Mouse (Mus musculus): ENCODE results near the gene Cadm1.

Gene Cadm1

GRCm38 (mm10) chr9:47529602-47530450 lies at the start of gene Cadm1:
TSS of gene Cadm1 (plus strand) at chr9:47530173.
- peak; percentile 67 for DNase-seq (ENCODE audit: low spot score)

DNA sequence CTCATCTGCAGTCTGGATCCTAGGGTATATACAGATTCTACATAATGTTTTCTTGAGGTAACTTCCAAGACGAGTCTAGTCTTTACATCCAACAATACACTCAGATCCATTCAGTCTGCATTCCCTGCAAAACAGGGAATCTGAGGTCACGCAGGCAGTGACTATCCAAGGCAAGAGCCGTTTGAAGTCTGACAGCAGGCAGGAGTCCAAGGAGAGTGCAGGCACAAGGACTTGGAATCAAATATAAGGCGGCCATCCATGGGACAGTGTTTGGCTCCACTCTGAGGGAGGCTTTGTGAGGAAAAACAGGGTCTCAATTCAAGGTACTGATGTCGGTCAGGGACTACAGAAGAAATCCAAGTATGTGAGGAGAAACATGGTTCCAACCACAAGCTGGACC lies 45.5 kb upstream of the Cadm1 start:
- DNase-seq (ENCODE audit: low spot score), result no peak

GRCm38 (mm10) chr9:47485186-47485585 lies 44.8 kb upstream of the Cadm1 start:
- DNase-seq (ENCODE audit: low spot score), result no peak

DNA sequence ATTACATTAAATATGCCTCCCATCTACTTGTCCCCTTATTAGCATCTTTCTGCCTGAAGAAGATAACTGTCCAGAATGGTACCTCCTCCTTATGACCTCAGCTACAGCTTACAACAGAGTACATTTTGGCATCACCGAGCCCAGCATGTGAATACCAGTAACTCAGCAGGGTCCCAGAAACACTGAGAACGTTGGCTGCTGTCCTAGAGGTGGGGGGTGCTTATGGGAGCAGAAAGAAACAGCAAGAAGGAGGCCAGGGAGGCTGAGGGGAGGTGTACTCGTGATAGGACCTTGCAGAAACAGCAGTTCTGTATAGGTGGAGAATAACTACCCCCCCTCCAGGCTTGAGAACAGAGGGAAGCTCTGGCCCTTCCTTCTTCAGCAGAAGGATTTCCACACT lies 30.2 kb upstream of the Cadm1 start:
- no peak for DNase-seq (ENCODE audit: low spot score)

- DNase-seq (ENCODE audit: low spot score), result no peak
Observed at GRCm38 (mm10) chr9:47505956-47506355, 24.0 kb upstream of the Cadm1 start.

DNA sequence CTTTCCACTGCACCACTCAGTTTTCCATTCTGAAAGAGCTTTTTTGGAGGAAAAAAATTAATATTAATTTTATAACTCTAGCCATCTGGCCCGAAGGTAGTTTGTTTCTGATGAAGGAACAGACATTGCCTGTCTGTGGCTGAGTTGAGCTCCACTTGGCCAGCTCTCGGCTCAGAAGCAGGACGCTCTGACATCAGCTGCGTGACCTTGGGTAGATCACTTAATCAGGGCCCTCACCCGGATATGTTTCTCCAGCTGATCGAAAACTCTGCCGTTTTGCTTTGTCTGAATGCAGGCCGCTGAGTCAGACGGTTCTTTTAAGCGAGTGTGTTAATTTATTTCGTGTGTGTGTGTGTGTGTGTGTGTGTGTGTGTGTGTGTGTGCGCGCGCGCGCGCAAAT lies 23.1 kb upstream of the Cadm1 start:
- DNase-seq (ENCODE audit: low spot score), result no peak

- DNase-seq (ENCODE audit: low spot score), result no peak
Observed at GRCm38 (mm10) chr9:47508109-47508508, 21.9 kb upstream of the Cadm1 start.

DNA sequence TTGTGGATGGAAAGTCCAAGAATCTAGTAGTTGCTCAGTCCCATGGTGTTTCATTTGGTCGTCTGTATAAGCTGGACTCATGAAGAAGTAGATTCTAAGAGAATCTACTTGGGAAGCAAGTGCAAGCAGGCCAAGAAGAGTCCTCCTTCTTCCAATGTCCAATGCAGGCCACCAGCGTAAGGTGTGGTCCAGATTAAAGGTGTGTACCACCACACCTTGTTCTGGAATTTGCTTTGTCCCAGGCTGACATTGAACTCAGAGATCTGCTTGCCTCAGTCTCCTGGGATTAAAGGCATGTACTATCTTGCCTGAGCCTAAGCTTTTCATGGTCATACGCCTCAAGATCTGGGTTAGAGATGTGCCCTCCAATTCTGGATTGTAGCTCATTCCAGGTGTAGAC lies 17.5 kb upstream of the Cadm1 start:
- no peak for DNase-seq (ENCODE audit: low spot score)

DNA sequence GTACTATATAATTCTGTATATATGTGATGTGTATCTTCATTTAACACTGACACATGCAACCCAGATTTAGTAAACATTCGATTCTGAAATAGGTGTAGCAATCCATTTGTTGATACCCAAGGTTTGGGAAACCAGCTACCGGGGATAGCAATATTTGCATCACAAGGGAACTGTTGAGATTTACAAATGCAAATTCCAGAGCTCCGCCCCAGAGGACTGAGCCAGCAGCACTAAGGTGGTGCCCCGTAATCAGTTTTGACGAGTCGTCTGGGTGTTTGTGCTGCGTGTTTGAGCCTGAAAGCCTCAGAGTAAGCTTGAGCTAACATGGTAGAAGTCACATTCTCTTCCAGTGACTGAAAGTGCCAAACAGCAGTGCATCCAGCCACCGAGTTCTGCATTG lies 15.7 kb upstream of the Cadm1 start:
- DNase-seq (ENCODE audit: low spot score), result no peak

GRCm38 (mm10) chr9:47516238-47516637 lies 13.7 kb upstream of the Cadm1 start:
- DNase-seq (ENCODE audit: low spot score), result no peak

- no peak for DNase-seq (ENCODE audit: low spot score)
Observed at GRCm38 (mm10) chr9:47527290-47527689, 2.7 kb upstream of the Cadm1 start.

GRCm38 (mm10) chr9:47527741-47528140 lies 2.2 kb upstream of the Cadm1 start:
- no peak for DNase-seq (ENCODE audit: low spot score)

DNA sequence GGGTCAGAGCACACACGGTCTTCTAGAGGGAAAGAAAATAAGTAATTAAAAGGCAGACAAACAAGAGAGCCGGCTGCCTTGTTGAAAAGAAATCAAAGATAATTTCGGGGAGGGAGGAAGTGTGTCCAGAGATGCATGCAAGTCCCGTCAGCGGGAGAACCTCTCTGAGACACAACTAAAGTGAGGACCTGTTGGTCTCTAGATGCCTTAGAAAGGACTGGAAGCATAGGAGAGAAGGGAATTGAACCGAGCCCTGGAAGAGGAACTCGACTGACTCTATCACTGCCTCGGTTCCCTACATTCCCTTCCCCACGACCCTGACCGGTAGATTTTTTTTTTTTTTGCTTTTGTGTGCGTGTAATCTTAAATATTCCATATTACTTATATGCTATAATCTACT lies 791 bp upstream of the Cadm1 start:
- no peak for DNase-seq (ENCODE audit: low spot score)

DNA sequence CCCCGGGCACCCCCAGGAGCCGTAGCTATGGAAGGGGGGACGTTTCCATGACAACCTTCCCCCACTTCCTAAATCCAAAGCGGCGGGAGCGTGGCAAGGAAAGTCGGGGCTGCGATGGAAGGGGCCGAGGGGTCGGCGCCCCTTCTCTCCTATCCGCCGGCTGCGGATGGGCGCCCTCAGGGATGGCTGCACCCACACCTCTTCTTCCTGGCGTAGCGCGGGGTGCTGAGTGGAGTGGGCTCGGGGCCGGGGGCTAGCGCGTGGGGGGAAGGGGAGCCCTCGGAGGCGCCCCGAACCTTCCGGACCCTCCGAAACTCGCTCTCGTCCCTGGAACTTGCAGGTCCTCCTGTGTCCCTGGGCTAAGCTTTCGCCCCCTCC lies 560 bp downstream of the Cadm1 start:
- DNase-seq (ENCODE audit: low spot score), result no peak

DNA sequence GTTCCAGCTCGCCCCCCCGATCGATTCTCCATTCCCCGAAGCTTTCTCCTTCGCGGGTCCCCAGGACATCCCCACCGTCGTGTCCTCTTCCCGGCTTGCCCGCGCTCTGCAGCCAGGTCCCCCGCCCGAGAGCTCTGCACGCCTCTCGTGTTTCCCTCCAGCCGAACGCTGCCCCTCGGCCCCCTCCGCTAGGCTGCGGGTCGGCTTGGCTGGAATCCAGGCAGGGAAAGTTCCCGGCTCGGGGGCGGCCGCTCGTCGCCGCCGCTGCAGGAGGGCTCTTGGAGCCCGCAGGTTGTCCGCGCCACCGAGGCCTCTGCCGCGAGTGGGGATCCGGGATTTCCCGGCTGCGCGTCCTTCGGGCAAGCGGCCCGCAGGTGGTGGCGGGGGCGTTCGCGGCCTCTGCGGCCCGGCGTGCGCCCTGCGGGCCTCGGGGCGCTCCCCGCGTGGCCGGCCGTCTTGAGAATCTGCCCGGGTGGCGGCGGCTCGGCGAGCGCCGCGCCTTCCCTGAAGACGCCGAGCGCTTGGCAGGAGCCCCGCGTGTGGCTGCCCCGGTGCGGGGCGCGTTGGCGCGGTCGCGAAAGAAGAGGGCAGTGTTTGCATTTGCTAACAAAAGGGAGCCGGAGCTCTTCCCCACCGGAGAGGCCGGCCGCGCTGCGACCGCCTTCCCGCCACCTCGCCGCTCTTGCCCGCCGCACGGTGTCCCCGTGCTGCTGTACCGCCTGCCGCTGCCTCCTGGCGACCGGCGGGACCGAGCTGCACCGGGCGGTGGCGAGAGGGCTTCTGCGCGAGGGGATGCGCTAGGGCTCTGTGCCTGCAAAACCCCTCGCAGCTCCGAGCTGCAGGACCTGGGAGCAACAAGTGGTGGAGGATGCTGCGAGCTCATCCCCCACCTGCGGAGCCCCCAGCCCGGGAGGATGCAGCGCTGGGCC lies 1.2 kb downstream of the Cadm1 start:
- DNase-seq (ENCODE audit: low spot score), result no peak

DNA sequence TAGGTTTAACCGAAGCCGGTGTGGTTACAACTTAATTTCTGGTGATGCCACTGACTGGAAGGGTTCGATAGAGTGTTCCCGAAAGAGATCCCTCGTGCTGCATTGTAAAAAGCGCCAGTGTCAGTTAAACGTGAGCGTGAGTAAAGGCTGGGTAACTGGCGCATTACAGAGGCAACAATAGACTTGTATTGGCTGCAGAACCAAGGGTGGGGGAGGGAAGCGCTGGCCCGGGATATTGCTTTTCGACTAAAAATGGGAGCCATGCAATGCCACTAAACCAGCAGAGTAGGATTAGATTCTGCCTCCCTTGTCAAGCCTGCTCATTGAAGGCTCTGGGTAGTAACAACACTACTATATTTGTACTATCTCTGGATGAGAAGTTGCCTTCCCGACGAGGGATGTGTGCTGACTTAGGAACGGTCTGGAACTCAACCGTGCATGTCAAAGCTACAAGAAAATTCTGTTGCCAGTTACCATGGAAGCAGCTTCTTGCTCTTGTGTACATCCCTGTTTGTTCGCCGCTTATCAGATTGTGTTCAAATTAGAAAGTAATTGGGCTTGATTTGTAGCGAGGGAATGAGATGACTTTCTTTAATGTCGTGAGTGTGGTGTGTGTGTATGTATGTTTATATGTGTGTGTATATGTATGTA lies 2.4 kb downstream of the Cadm1 start:
- no peak for DNase-seq (ENCODE audit: low spot score)

- no peak for DNase-seq (ENCODE audit: low spot score)
Observed at GRCm38 (mm10) chr9:47533461-47533860, 3.5 kb downstream of the Cadm1 start.

GRCm38 (mm10) chr9:47534573-47535475 lies 4.9 kb downstream of the Cadm1 start:
- no peak for DNase-seq (ENCODE audit: low spot score)

GRCm38 (mm10) chr9:47545245-47545644 lies 15.3 kb downstream of the Cadm1 start:
- DNase-seq (ENCODE audit: low spot score), result no peak

GRCm38 (mm10) chr9:47545667-47546066 lies 15.7 kb downstream of the Cadm1 start:
- DNase-seq (ENCODE audit: low spot score), result no peak

DNA sequence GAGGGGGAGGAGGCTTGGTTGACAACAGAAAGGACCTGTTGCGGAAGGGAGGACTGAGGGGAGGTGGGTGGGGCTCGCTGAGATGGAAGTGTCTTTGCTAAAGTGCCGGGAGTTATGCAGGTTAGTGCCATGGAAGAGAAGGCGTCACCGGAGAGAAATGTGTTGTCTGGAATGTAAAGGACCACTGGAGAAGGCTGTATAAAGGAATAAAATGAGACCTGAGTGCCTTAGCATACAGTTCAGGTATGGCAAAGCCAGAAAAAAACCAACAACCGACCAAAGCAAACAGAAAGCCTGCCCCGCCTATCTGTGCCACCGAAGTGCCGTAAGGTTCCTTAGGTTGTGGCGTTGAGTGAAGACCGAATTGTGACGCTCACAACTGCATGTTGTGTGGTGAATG lies 18.4 kb downstream of the Cadm1 start:
- DNase-seq (ENCODE audit: low spot score), result no peak

DNA sequence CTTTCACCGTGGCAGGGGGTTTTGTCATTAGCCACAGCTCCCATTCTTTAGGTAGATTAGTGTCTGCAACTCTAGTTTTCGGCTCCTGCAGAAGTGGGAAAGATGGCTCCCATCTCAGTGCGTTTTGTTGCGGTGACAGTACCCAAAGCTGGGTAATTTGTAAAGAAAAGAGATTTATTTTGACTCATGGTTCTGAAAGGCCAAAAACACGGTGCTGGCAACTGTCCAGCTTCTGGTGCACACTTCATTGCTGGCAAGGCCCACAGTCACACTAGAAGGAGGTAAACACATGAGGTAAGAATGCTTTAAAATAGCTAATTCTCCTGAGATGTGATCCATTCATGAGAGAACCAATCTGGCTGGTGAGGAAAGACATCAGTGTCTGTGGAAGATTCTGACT lies 18.9 kb downstream of the Cadm1 start:
- no peak for DNase-seq (ENCODE audit: low spot score)

Data from T-cell, adult 2 months (primary cell).